Mouse (Mus musculus): ENCODE measurements at regions not wholly inside any gene's neighbourhood (a gene's known extent, or its start where the extent isn't known, plus 50 kb on each side); places are given as distances from the start of the nearest gene placed in this dataset.

DNA sequence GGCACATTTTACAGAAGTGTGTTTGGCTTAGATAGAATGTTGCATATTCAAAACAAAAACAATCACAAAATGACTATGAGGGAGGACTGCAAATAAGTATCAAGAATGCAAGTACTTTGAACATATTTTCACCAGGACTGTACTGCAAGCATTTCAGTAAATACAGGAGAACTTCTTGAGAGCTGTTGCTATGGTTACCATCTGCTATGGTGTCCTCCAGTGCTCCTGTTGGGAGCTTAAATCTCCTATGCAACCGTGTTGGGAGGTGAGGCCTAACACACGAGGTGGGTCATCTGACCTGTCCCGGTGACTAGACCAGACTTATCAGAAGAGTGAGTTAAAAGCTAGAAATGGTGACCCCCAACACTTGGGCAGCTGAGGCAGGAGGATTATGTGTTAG is 253.9 kb downstream of the 1500009L16Rik start:
- H3K4me2 ChIP-seq (replicated peaks) = no peak overlapping the region
- no peaks in the 10 kb centered on the region for H3K36me3 ChIP-seq
- H3K4me3 ChIP-seq = no peak overlapping the region
- H3K27me3 ChIP-seq = no peaks in the 10 kb centered on the region
- H3K9ac ChIP-seq = no peak overlapping the region
- no peaks in the 10 kb centered on the region for H3K9me3 ChIP-seq (replicated peaks)
- peaks cover 5% of the 10 kb centered on the region; the same call in 1 of the 2 replicates for H3K4me1 ChIP-seq
- 34% methylated on average over 3 of the region's 3 CpGs for WGBS
- H3K27ac ChIP-seq = no peak overlapping the region
- no peak for ATAC-seq (ENCODE audit: low FRiP score)

DNA sequence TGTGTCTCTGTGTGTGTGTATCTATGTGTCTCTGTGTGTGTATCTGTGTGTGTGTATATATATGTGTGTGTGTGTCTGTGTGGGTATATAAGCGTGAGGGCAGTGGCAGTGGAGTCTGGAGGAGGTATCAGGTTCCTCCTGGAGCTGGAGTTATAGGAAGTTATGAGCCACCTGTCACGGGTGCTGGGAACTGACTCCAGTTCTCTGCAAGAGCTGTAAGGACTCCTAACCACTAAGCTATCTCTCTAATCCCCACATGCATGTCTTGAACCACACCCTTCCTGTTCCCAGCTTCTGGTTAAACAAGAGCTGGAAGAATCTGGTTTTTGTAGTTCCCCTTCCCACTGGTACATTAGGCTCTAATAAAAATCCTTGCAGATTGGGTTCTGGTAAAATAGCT is 257.3 kb downstream of the 1500009L16Rik start:
- Histone ChIP-seq H3K27ac (no peak overlapping the region), H3K4me2 (replicated peaks) (no peak overlapping the region), H3K4me3 (no peak overlapping the region), H3K9me3 (replicated peaks) (no peaks in the 10 kb centered on the region), H3K36me3 (no peaks in the 10 kb centered on the region), H3K9ac (no peak overlapping the region), H3K27me3 (no peaks in the 10 kb centered on the region), H3K4me1 (peaks cover 5% of the 10 kb centered on the region; the same call in 1 of the 2 replicates)
- no peak for ATAC-seq (ENCODE audit: low FRiP score)
- 80% methylated on average over 2 of the region's 2 CpGs for WGBS

DNA sequence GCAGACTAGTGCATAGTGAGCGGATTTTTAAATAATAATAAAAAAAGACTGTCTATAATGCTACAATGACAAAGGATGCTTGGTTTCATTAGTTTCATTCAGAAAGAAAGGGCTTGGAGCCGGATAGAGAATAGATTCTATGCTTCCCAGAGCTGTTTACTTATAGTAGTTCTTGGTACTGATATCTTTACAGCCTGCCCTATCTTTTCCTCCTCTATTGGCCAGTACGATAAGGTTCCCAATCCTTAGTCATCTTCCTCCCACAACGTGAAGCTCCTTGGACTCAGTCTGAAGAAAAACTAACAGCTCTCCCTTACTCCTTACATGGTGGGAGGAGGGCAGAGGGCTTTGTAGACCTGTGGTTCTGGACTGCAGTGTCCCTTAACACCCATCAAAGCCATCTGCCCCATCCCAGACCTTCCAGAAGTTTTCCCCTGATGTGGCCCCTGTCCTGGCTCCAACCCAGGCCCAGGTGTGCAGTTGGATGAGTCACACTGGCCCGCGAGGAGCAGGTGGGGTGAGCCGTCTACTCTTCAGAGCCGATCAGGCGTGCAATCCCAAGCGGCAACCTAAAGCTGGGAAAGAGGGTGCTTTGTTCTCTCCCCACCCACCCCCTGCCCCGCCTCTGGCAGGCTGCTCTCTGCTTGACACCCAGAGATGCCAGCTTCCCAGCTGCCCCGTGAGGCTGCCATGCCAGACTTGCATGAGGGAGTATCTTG is 262.2 kb downstream of the 1500009L16Rik start:
- Histone ChIP-seq H3K4me1 (no peaks in the 10 kb centered on the region), H3K27ac (no peak overlapping the region), H3K4me2 (replicated peaks) (no peak overlapping the region), H3K4me3 (no peak overlapping the region), H3K36me3 (no peaks in the 10 kb centered on the region), H3K9ac (no peak overlapping the region), H3K27me3 (no peaks in the 10 kb centered on the region), H3K9me3 (replicated peaks) (no peaks in the 10 kb centered on the region)
- no peak for ATAC-seq (ENCODE audit: low FRiP score)
- WGBS = 66% methylated on average over 12 of the region's 12 CpGs

DNA sequence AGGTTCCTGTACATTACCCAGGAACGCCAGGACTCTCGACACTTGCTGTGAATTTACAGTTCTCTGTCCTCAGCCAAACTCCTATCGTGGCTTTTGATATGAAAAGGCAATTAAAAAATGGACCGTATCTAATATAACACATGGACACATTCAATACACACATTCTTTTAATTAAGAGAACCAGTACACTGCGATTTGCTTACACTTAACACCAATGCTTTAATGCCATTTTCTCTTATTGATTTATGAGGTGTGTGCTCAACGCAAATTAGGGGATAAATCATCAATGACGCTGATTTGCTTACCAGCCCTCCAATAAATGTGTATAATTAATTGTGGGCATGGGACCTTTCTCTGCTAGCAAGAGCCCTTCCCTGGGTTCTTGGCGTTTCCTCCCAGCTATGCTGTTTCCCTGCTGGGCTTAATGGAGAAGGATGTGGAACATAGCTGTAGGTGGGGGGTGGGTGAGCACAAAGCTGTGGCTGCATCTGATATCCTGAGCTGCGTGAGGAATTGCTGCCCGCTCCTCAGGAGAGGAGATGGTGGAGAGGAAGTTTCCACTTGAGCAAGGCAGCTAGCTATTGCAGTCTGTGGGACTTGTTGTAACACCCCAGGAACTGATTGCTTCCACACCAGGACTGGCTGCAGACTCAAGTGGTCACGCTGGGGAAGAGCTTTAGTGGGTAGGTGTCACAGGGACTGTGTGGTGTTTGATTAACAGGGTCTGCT is 270.1 kb downstream of the 1500009L16Rik start:
- peaks cover 11% of the 10 kb centered on the region; the same call in 1 of the 2 replicates for H3K4me1 ChIP-seq
- H3K4me3 ChIP-seq = no peak overlapping the region
- no peak for ATAC-seq (ENCODE audit: low FRiP score)
- no peak overlapping the region for H3K4me2 ChIP-seq (replicated peaks)
- 0 out of 2 replicates have a peak overlapping the region, but pooled peaks have one; percentile 30 for H3K27ac ChIP-seq
- H3K36me3 ChIP-seq = no peaks in the 10 kb centered on the region
- no peak overlapping the region for H3K9ac ChIP-seq
- WGBS = 65% methylated on average over 11 of the region's 11 CpGs
- peaks cover 1% of the 10 kb centered on the region; the same call in 1 of the 2 replicates for H3K9me3 ChIP-seq (replicated peaks)
- H3K27me3 ChIP-seq = no peaks in the 10 kb centered on the region

DNA sequence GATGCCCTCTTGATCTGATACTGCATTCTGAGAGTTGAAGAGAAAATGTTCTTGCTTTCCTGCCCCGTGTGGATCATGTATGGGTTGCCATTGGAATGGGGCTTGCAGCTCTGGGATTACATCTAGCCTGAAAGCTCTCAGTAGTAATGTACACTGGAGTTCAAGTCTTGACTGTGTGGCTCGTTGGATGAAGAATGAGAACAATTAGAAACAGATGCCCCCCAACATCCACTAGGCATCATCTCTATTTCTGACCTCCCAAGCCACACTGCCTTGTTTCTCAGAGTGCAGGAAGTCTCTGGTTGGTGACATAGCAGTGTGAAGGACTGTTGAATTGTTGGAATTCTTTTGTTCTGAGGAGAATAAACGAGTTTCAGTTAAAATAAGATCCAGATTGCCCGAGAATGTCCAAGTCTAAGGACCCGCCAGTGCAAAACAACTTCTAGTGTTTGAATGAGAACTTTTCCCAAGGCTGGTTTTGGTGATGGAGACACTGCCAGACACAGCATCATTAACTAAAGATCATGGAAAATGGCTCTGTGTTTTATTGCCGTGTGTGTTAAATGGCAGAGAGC is 272.4 kb downstream of the 1500009L16Rik start:
- H3K4me1 ChIP-seq = peaks cover 11% of the 10 kb centered on the region; the same call in 1 of the 2 replicates
- no peak overlapping the region for H3K4me3 ChIP-seq
- no peak overlapping the region for H3K4me2 ChIP-seq (replicated peaks)
- no peaks in the 10 kb centered on the region for H3K27me3 ChIP-seq
- H3K9me3 ChIP-seq (replicated peaks) = peaks cover 5% of the 10 kb centered on the region; the same call in 1 of the 2 replicates
- H3K27ac ChIP-seq = no peak overlapping the region
- H3K9ac ChIP-seq = no peak overlapping the region
- 55% methylated on average over 6 of the region's 6 CpGs for WGBS
- no peak for ATAC-seq (ENCODE audit: low FRiP score)
- H3K36me3 ChIP-seq = no peaks in the 10 kb centered on the region

DNA sequence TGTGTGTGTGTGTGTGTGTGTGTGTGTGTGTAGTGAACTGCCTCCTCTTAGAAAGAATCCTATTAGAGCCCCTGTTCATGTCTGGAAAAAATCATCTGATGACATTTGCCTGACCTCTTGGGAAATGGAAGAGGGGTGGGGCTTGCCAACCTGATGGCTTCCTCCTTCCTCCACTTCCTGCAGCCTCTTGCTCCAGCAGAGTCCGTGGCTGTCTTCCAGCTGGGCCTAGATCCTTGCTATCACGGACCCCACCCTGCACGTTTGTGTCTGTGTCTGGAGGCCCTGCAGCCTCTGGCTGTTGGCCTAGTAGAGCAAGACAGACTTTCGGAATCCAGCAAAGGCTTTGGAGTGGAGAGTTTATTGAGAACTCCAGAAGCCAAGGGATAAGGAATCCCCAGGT is 273.2 kb downstream of the 1500009L16Rik start:
- WGBS = 70% methylated on average over 4 of the region's 4 CpGs
- ATAC-seq (ENCODE audit: low FRiP score) = no peak
- Histone ChIP-seq H3K9ac (no peak overlapping the region), H3K4me1 (peaks cover 11% of the 10 kb centered on the region; the same call in 1 of the 2 replicates), H3K9me3 (replicated peaks) (peaks cover 5% of the 10 kb centered on the region; the same call in 1 of the 2 replicates), H3K36me3 (no peaks in the 10 kb centered on the region), H3K27ac (no peak overlapping the region), H3K4me2 (replicated peaks) (no peak overlapping the region), H3K4me3 (no peak overlapping the region), H3K27me3 (no peaks in the 10 kb centered on the region)

DNA sequence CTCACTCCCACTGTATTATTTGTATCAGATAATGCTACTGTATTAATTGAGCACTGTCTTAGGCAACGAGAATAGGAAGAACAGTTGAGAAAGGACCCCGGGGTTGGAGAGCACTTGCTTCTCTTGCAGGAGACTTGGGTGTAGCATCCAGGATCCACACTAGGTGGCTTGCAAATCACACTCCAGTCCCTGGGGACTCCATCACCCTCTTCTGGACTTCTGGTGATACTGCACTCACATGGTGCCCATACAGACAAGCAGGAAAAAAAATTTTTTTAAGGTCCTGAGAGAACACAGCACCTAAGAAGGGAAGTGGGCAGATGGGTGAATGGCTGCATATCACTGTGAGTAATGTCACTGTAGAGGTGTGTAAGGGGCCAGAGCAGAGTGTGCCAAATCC is 273.8 kb downstream of the 1500009L16Rik start:
- Histone ChIP-seq H3K9ac (no peak overlapping the region), H3K4me2 (replicated peaks) (no peak overlapping the region), H3K9me3 (replicated peaks) (peaks cover 5% of the 10 kb centered on the region; the same call in 1 of the 2 replicates), H3K4me3 (no peak overlapping the region), H3K36me3 (no peaks in the 10 kb centered on the region), H3K27ac (no peak overlapping the region), H3K4me1 (peaks cover 11% of the 10 kb centered on the region; the same call in 1 of the 2 replicates), H3K27me3 (no peaks in the 10 kb centered on the region)
- ATAC-seq (ENCODE audit: low FRiP score) = no peak
- 94% methylated on average over 2 of the region's 2 CpGs for WGBS

DNA sequence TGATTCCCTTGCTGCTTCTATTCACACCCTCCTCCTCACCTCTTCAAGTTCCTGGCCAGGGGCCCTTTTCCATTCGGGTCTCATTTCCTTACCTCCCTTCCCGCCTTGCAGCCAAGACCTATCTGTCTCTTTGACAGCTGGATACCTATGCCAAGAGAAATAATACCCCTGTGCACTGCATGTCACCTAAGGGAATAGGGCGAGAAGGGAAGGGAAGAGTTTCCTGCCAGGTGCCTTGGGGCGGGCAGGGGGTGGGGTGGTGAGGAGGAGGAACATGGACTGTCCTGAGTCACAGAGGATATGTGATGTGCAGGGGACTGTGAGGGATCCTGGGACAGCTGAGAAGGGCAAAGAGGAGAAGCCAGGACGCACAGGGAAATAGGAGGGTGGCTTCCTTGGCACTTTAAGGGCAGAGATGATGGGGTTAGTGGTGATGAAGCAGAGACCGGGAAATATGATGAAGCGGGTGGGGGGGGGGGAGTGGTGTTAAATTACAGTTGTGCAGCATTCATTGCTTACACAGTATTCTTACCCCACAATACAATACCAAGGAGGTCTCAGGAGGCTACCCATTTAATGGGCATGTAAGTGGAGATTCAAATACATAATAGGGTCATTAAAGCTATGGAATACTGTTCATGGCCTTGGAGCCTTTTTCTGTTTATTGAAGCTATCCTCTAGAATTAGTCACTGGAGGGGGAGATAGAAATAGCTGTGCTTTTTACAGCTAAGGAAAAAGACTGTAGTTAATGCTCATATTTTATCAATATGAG is 278.0 kb downstream of the 1500009L16Rik start:
- Histone ChIP-seq H3K9me3 (replicated peaks) (peaks cover 5% of the 10 kb centered on the region; the same call in 1 of the 2 replicates), H3K4me1 (peaks cover 7% of the 10 kb centered on the region; the same call in 1 of the 2 replicates), H3K4me3 (no peak overlapping the region), H3K4me2 (replicated peaks) (no peak overlapping the region), H3K27ac (no peak overlapping the region), H3K9ac (no peak overlapping the region), H3K36me3 (no peaks in the 10 kb centered on the region), H3K27me3 (no peaks in the 10 kb centered on the region)
- 71% methylated on average over 7 of the region's 7 CpGs for WGBS
- no peak for ATAC-seq (ENCODE audit: low FRiP score)

DNA sequence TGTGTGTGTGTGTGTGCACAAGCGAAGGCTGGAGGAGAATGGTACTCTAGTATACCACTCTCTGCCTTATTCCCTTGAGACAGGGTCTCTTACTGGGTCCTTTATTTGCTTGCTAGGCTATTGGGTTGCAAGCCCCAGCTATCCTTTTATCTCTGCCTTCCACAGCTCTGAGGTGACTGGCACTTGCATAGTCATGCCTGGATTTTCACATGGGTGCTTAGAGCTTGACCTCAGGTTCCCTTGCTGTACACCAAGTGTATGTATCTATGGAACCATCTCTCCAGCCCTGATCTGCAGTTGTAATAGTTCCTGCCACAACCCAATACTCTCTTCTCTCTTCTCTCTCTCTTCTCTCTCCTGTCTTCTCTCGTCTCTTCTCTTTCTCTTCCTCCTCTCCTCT is 280.1 kb downstream of the 1500009L16Rik start:
- Histone ChIP-seq H3K4me2 (replicated peaks) (no peak overlapping the region), H3K9me3 (replicated peaks) (peaks cover 3% of the 10 kb centered on the region; the same call in 1 of the 2 replicates), H3K36me3 (no peaks in the 10 kb centered on the region), H3K4me3 (no peak overlapping the region), H3K9ac (no peak overlapping the region), H3K27me3 (no peaks in the 10 kb centered on the region), H3K27ac (no peak overlapping the region), H3K4me1 (peaks cover 3% of the 10 kb centered on the region; the same call in 1 of the 2 replicates)
- no peak for ATAC-seq (ENCODE audit: low FRiP score)
- WGBS = 84% methylated on average over 2 of the region's 2 CpGs

DNA sequence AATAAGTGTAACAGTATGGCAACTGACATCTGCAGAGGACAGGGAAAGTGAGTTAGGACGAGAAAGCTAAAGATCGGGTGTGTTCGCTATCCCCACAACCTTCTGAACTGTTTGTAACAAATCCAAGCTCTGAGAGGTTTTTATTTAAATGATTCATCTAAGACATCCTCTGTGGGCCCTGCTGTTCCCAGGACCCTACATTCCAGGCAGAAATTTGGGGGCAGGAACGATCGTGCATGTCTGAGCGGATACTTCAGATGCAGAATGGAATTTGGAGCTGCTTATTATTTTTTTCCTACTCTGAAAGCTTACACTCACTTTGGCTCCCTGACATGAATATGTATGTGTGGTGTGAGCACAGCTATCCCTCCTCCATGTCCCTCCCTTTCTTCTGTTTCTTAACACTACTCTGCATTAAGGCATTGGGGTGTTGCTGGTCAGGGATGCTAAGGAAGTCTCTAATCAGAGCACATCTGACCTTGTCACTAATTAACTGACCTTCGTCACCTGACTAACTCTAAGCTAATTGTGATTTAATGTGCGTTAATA is 281.0 kb downstream of the 1500009L16Rik start:
- Histone ChIP-seq H3K4me3 (no peak overlapping the region), H3K9ac (no peak overlapping the region), H3K27ac (no peak overlapping the region), H3K36me3 (no peaks in the 10 kb centered on the region), H3K9me3 (replicated peaks) (no peaks in the 10 kb centered on the region), H3K4me2 (replicated peaks) (no peak overlapping the region), H3K27me3 (no peaks in the 10 kb centered on the region), H3K4me1 (peaks cover 3% of the 10 kb centered on the region; the same call in 1 of the 2 replicates)
- ATAC-seq (ENCODE audit: low FRiP score) = no peak
- whole genome bisulfite sequencing = 78% methylated on average over 8 of the region's 8 CpGs

DNA sequence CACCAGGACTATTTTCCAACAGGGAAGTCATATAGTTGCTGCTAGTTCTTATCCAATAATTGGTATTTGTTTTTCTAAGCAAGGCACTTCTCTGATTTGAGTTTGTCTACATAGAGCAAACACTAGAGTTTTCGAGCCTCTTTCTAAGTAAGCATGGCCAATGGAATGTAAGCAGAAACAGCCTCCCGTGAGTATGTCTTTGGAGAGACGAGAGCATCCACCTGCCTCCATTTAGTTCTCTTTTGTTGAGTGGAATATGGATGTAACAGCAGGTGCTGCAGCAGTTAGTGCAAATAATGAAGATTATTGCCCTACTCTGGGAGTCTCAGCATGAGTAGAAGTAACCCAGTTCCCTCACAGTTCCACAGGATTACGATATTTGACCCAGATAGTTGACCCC is 286.3 kb downstream of the 1500009L16Rik start:
- ATAC-seq (ENCODE audit: low FRiP score) = no peak
- H3K9ac ChIP-seq = no peak overlapping the region
- no peak overlapping the region for H3K4me2 ChIP-seq (replicated peaks)
- H3K36me3 ChIP-seq = no peaks in the 10 kb centered on the region
- no peaks in the 10 kb centered on the region for H3K4me1 ChIP-seq
- no peaks in the 10 kb centered on the region for H3K27me3 ChIP-seq
- 84% methylated on average over 4 of the region's 4 CpGs for WGBS
- H3K4me3 ChIP-seq = no peak overlapping the region
- no peaks in the 10 kb centered on the region for H3K9me3 ChIP-seq (replicated peaks)
- H3K27ac ChIP-seq = no peak overlapping the region

Measured in hindbrain, embryonic 12.5 days (tissue).